Mouse (Mus musculus): ENCODE data around the gene Lpcat3.
"Not testable (repeated sequence)": the region's sequence is repeated elsewhere in the genome, so short reads cannot be mapped to it uniquely, and the experiment has no call there.

Lpcat3 gene

GRCm38 (mm10) chr6:124676171-124676570 is 13.3 kb downstream of the Lpcat3 start:
- in situ Hi-C loops (cut with MboI; ENCODE audit: low sequenced_read_pairs), result no loop called here

- in situ Hi-C loops (cut with MboI; ENCODE audit: low sequenced_read_pairs), result no loop called here
Observed at GRCm38 (mm10) chr6:124678769-124679168, 15.9 kb downstream of the Lpcat3 start.

GRCm38 (mm10) chr6:124679486-124679885 is 16.7 kb downstream of the Lpcat3 start:
- in situ Hi-C loops (cut with MboI; ENCODE audit: low sequenced_read_pairs), result no loop called here

GRCm38 (mm10) chr6:124682291-124682690 is 19.5 kb downstream of the Lpcat3 start:
- in situ Hi-C loops (cut with MboI; ENCODE audit: low sequenced_read_pairs), result not testable (repeated sequence)

- in situ Hi-C loops (cut with MboI; ENCODE audit: low sequenced_read_pairs), result no loop called here
Observed at GRCm38 (mm10) chr6:124683591-124684417, 21.0 kb downstream of the Lpcat3 start.

GRCm38 (mm10) chr6:124685606-124686386 is 23.0 kb downstream of the Lpcat3 start:
- in situ Hi-C loops (cut with MboI; ENCODE audit: low sequenced_read_pairs), result no loop called here

GRCm38 (mm10) chr6:124686644-124687043 is 23.8 kb downstream of the Lpcat3 start:
- in situ Hi-C loops (cut with MboI; ENCODE audit: low sequenced_read_pairs), result not testable (repeated sequence)

- in situ Hi-C loops (cut with MboI; ENCODE audit: low sequenced_read_pairs), result no loop called here
Observed at GRCm38 (mm10) chr6:124688151-124688758, 25.4 kb downstream of the Lpcat3 start.

GRCm38 (mm10) chr6:124689011-124689410 is 26.2 kb downstream of the Lpcat3 start:
- in situ Hi-C loops (cut with MboI; ENCODE audit: low sequenced_read_pairs), result no loop called here

- in situ Hi-C loops (cut with MboI; ENCODE audit: low sequenced_read_pairs), result no loop called here
Observed at GRCm38 (mm10) chr6:124690517-124690916, 27.7 kb downstream of the Lpcat3 start.

- in situ Hi-C loops (cut with MboI; ENCODE audit: low sequenced_read_pairs), result no loop called here
Observed at GRCm38 (mm10) chr6:124693243-124693981, 30.6 kb downstream of the Lpcat3 start.

- in situ Hi-C loops (cut with MboI; ENCODE audit: low sequenced_read_pairs), result no loop called here
Observed at GRCm38 (mm10) chr6:124694166-124694955, 31.5 kb downstream of the Lpcat3 start.

GRCm38 (mm10) chr6:124696441-124697150 is 33.8 kb downstream of the Lpcat3 start:
- in situ Hi-C loops (cut with MboI; ENCODE audit: low sequenced_read_pairs), result no loop called here

GRCm38 (mm10) chr6:124698751-124699150 is 35.9 kb downstream of the Lpcat3 start:
- in situ Hi-C loops (cut with MboI; ENCODE audit: low sequenced_read_pairs), result no loop called here

GRCm38 (mm10) chr6:124699366-124699765 is 36.5 kb downstream of the Lpcat3 start:
- in situ Hi-C loops (cut with MboI; ENCODE audit: low sequenced_read_pairs), result no loop called here

GRCm38 (mm10) chr6:124699962-124700610 is 37.3 kb downstream of the Lpcat3 start:
- in situ Hi-C loops (cut with MboI; ENCODE audit: low sequenced_read_pairs), result no loop called here

GRCm38 (mm10) chr6:124701338-124701737 is 38.5 kb downstream of the Lpcat3 start:
- in situ Hi-C loops (cut with MboI; ENCODE audit: low sequenced_read_pairs), result no loop called here

GRCm38 (mm10) chr6:124702102-124702783 is 39.4 kb downstream of the Lpcat3 start:
- in situ Hi-C loops (cut with MboI; ENCODE audit: low sequenced_read_pairs), result no loop called here
